Mouse (Mus musculus): Measurements from ENCODE around the gene Syt2. TPM values are rescaled to one million over a fixed set of nuclear protein-coding genes. Genes with fewer than 3 reads are reported as not detected.

Gene Syt2
- polyA plus RNA-seq, 1 experiment from 2014 or later, result 1.0 TPM

DNA sequence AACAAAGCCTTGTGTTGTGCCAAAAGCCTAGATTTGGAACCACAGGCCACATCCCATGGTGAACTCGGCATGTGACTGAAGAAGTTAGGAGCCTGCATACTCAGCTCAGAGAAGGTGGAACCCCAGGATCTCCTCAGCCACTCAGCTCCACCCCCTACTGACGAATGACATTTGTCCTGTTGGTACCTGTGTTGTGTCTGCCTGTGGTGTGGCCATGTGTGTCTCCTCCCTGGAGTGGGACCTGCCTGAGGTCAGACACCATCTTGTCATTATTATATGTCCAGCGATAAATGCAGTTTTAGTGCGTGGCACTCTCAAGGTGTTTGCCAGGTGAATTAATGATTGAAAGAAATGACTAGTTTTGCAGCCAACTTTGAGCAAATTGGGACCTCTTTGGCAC lies 50.6 kb downstream of the Syt2 start:
- no peaks in the 10 kb centered on the region for H3K4me1 ChIP-seq (ENCODE audit: insufficient read depth)
- ATAC-seq (ENCODE audit: insufficient read depth) (no peak), DNase-seq (no peak)
- H3K27me3 ChIP-seq (ENCODE audit: insufficient read depth, low read length), result no peaks in the 10 kb centered on the region
- H3K27ac ChIP-seq (ENCODE audit: low read depth), result no peak overlapping the region
- no peaks in the 10 kb centered on the region for H3K36me3 ChIP-seq (ENCODE audit: insufficient read depth)
- H3K9me3 ChIP-seq (ENCODE audit: low read depth, low read length), result no peaks in the 10 kb centered on the region
- 70% methylated on average over 4 of the region's 4 CpGs for WGBS
- H3K4me3 ChIP-seq (ENCODE audit: low read depth, low read length), result no peak overlapping the region
- no peak overlapping the region for H3K4me2 ChIP-seq
- no peak for TF ChIP-seq CTCF (IDR thresholded peaks at IDR 0.05; ENCODE audit: low read depth)
- H3K9ac ChIP-seq, result no peak overlapping the region

DNA sequence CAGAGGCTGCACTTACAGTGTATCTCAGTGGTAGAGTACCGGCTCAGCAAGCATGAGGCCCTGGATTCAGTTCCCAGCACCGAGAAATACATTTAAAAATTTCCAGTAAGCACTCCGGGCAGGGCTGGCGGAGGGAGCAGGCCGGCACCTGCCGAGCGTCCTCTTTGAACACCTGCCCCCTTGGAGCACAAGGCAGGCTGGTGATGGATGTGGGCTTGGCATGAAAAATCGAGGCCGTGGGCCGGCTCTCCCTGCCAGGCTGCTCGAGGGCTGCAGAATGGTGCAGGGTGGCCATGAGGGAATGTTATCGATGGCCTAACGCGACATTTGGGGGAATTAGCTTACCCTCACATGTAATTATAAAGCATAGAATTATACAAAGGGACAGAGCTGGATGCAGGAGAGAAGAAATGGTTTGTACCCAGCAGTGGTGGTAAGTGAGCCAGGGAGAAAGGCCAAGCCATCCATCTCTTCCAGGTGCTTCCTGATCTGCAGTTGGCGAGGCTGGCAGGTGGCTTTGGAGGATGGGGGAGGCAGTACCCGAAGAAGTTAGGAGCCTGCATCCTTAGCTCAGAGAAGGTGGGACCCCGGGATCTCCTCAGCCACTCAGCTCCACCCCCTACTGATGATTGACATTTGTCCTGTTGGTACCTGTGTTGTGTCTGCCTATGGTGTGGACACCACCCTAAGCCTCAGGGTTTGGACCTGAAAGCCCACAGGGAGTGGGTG lies 51.2 kb downstream of the Syt2 start:
- H3K36me3 ChIP-seq (ENCODE audit: insufficient read depth), result no peaks in the 10 kb centered on the region
- H3K4me2 ChIP-seq, result no peak overlapping the region
- H3K4me1 ChIP-seq (ENCODE audit: insufficient read depth), result no peaks in the 10 kb centered on the region
- no peak overlapping the region for H3K27ac ChIP-seq (ENCODE audit: low read depth)
- no peak overlapping the region for H3K4me3 ChIP-seq (ENCODE audit: low read depth, low read length)
- no peak for TF ChIP-seq CTCF (IDR thresholded peaks at IDR 0.05; ENCODE audit: low read depth)
- no peak for ATAC-seq (ENCODE audit: insufficient read depth)
- H3K9ac ChIP-seq, result no peak overlapping the region
- WGBS, result 87% methylated on average over 17 of the region's 17 CpGs
- no peaks in the 10 kb centered on the region for H3K9me3 ChIP-seq (ENCODE audit: low read depth, low read length)
- no peaks in the 10 kb centered on the region for H3K27me3 ChIP-seq (ENCODE audit: insufficient read depth, low read length)
- no peak for DNase-seq

DNA sequence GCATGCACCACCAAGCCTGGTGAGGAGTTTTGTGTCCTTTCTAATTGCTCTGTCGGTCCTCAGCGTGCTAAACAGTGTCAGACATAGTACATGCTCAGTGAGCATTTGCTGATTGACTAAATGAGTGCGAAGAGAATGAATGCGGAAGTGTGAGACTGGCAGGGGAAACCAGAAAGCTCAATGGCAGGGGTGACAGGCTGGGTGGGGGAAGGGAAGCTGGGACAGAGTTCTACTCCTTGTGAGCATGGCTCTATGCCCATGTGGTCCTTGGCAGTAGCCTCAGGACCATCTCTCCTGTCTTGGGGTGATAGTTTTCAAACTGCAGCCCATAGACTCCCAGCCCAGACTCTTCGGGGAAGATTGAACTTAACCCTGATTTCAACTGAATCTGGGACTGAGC lies 52.0 kb downstream of the Syt2 start:
- H3K9me3 ChIP-seq (ENCODE audit: low read depth, low read length), result no peaks in the 10 kb centered on the region
- 75% methylated on average over 5 of the region's 5 CpGs for WGBS

DNA sequence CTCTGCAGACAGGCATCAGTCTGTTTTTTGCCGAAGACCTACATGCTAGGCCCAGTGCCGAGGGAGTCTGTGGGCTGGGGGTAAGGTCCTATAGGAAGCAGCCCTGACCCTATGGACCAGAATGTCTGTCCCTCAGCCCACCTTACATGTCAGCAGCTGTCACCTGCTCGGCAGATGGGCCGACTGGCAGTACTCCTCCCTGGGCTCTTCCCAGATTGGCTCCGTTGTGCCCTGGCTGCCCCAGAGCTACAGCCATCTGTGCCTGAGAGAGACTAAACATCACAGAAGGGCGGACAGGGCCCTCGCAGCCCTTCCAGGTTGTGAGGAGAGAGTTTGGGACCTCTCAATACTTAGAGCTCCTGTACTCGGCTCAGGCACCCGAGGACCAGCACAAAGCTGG lies 52.9 kb downstream of the Syt2 start:
- H3K27ac ChIP-seq (ENCODE audit: low read depth), result no peak overlapping the region
- no peaks in the 10 kb centered on the region for H3K9me3 ChIP-seq (ENCODE audit: low read depth, low read length)
- TF ChIP-seq CTCF (IDR thresholded peaks at IDR 0.05; ENCODE audit: low read depth), result no peak
- H3K9ac ChIP-seq, result no peak overlapping the region
- DNase-seq (no peak), ATAC-seq (ENCODE audit: insufficient read depth) (no peak)
- H3K36me3 ChIP-seq (ENCODE audit: insufficient read depth), result no peaks in the 10 kb centered on the region
- 74% methylated on average over 9 of the region's 9 CpGs for WGBS
- H3K4me1 ChIP-seq (ENCODE audit: insufficient read depth), result no peaks in the 10 kb centered on the region
- H3K4me3 ChIP-seq (ENCODE audit: low read depth, low read length), result no peak overlapping the region
- no peak overlapping the region for H3K4me2 ChIP-seq
- H3K27me3 ChIP-seq (ENCODE audit: insufficient read depth, low read length), result no peaks in the 10 kb centered on the region

More for the DNA sequence above, 52.0 kb downstream of the Syt2 start:
- no peaks in the 10 kb centered on the region for H3K27me3 ChIP-seq (ENCODE audit: insufficient read depth, low read length)
- H3K4me1 ChIP-seq (ENCODE audit: insufficient read depth), result no peaks in the 10 kb centered on the region
- no peaks in the 10 kb centered on the region for H3K36me3 ChIP-seq (ENCODE audit: insufficient read depth)
- no peak for TF ChIP-seq CTCF (IDR thresholded peaks at IDR 0.05; ENCODE audit: low read depth)
- H3K27ac ChIP-seq (ENCODE audit: low read depth), result no peak overlapping the region
- DNase-seq (no peak), ATAC-seq (ENCODE audit: insufficient read depth) (no peak)
- no peak overlapping the region for H3K9ac ChIP-seq
- no peak overlapping the region for H3K4me3 ChIP-seq (ENCODE audit: low read depth, low read length)
- no peak overlapping the region for H3K4me2 ChIP-seq

DNA sequence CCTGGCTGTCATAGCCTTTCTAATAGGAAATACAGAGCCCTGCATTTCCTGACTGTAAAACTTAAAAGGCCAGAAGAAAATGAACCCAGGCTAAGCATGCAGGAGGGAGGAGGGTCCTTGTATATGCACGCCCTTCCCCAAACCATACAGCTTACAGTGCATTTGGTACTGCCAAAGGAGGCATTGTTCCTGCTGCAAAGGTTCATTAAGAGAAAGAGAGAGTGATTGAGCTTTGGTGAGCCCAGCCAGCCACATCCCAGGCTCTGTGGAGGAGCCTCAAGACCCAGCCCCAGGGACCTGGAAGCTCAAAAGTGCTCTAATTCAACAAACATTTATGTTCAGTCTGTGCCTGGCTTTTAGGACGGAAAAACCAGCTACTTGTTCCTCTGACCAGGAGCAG lies 53.7 kb downstream of the Syt2 start:
- H3K27ac ChIP-seq (ENCODE audit: low read depth), result no peak overlapping the region
- DNase-seq (no peak), ATAC-seq (ENCODE audit: insufficient read depth) (no peak)
- no peak for TF ChIP-seq CTCF (IDR thresholded peaks at IDR 0.05; ENCODE audit: low read depth)
- H3K4me3 ChIP-seq (ENCODE audit: low read depth, low read length), result no peak overlapping the region
- no peaks in the 10 kb centered on the region for H3K9me3 ChIP-seq (ENCODE audit: low read depth, low read length)
- no peak overlapping the region for H3K4me2 ChIP-seq
- H3K4me1 ChIP-seq (ENCODE audit: insufficient read depth), result no peaks in the 10 kb centered on the region
- WGBS, result 53% methylated on average over 2 of the region's 2 CpGs
- no peaks in the 10 kb centered on the region for H3K36me3 ChIP-seq (ENCODE audit: insufficient read depth)
- H3K9ac ChIP-seq, result no peak overlapping the region
- no peaks in the 10 kb centered on the region for H3K27me3 ChIP-seq (ENCODE audit: insufficient read depth, low read length)

DNA sequence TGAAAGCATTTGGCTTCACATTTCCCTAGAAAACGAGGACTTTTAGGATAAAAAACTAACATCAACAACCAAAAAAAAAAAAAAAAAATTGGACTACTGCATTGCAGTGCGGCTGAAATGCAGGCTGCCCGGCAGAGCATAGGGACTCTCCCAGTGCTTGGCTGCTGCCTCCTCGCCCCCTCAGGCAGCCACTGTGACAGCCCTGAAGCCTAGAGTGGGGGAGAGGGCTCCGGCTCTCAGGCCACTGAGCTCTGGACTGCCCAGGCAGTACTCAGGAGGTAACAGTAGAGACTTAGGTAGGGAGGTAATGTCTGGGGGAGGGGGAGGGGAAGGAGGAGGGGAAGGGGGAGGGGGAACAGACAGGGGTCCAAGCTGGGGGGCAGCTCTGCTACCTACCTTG lies 54.2 kb downstream of the Syt2 start:
- no peak for TF ChIP-seq CTCF (IDR thresholded peaks at IDR 0.05; ENCODE audit: low read depth)
- no peak overlapping the region for H3K27ac ChIP-seq (ENCODE audit: low read depth)
- H3K4me3 ChIP-seq (ENCODE audit: low read depth, low read length), result no peak overlapping the region
- no peaks in the 10 kb centered on the region for H3K36me3 ChIP-seq (ENCODE audit: insufficient read depth)
- H3K4me1 ChIP-seq (ENCODE audit: insufficient read depth), result no peaks in the 10 kb centered on the region
- 35% methylated on average over 5 of the region's 5 CpGs for WGBS
- H3K4me2 ChIP-seq, result no peak overlapping the region
- H3K9me3 ChIP-seq (ENCODE audit: low read depth, low read length), result no peaks in the 10 kb centered on the region
- H3K9ac ChIP-seq, result no peak overlapping the region
- H3K27me3 ChIP-seq (ENCODE audit: insufficient read depth, low read length), result 0 out of 2 replicates have a peak, but pooled peaks cover 2% of the 10 kb centered on the region
- DNase-seq (no peak), ATAC-seq (ENCODE audit: insufficient read depth) (no peak)

DNA sequence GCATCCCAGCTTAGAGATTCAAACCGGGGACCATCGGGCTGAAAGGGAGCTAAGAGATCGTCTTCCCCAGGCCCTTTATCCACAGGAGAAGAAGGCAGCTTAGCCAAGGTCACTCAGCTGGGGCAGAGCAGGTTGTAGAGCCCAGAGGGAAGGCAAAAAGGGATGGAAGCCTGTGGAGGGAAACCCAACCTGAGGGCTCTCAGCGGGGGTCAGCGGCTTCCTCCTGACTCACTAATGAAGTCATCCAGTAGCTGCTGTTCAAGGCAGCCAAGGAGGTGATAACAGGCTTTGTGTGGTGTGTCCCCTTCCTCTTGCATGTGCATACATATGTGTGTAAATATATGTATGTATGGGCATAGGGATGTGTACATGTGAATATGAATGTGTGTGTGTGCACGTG lies 54.7 kb downstream of the Syt2 start:
- ATAC-seq (ENCODE audit: insufficient read depth) (no peak), DNase-seq (no peak)
- Histone ChIP-seq H3K9ac (no peak overlapping the region), H3K27ac (ENCODE audit: low read depth) (no peak overlapping the region), H3K4me1 (ENCODE audit: insufficient read depth) (no peaks in the 10 kb centered on the region), H3K27me3 (ENCODE audit: insufficient read depth, low read length) (0 out of 2 replicates have a peak, but pooled peaks cover 7% of the 10 kb centered on the region), H3K9me3 (ENCODE audit: low read depth, low read length) (no peaks in the 10 kb centered on the region), H3K4me3 (ENCODE audit: low read depth, low read length) (no peak overlapping the region), H3K4me2 (no peak overlapping the region), H3K36me3 (ENCODE audit: insufficient read depth) (no peaks in the 10 kb centered on the region)
- 25% methylated on average over 6 of the region's 6 CpGs for WGBS
- no peak for TF ChIP-seq CTCF (IDR thresholded peaks at IDR 0.05; ENCODE audit: low read depth)
